Mouse (Mus musculus) liver, postnatal 0 days (tissue): ENCODE measurements at regions not wholly inside any gene's neighbourhood (a gene's known extent, or its start where the extent isn't known, plus 50 kb on each side); places are given as distances from the start of the nearest gene placed in this dataset.

Source experiments
- CTCF ChIP-seq: sonication (generic); IDR thresholded peaks from 2 replicates; pipeline ENCODE4 v1.5.1; 2016; ENCODE audit warnings: antibody characterized with exemption, low read depth
- EP300 ChIP-seq: IDR thresholded peaks from 2 replicates; pipeline ENCODE4 v1.6.1; 2016; ENCODE audit warnings: antibody characterized with exemption, low read depth, mild to moderate bottlenecking

GRCm38 (mm10) chr10:83914401-83915132 is 191.9 kb downstream of the 1500009L16Rik start:
- TF ChIP-seq CTCF (no peak), EP300 (no peak)
